Mouse (Mus musculus) left cerebral cortex, adult 11 months (tissue): ENCODE data around the gene Soat2.

Experiments used
- DNase-seq: peaks from one replicate; pipeline ENCODE4 v3.0.0; 2022; ENCODE audit warnings: low spot score

The Soat2 gene

DNA sequence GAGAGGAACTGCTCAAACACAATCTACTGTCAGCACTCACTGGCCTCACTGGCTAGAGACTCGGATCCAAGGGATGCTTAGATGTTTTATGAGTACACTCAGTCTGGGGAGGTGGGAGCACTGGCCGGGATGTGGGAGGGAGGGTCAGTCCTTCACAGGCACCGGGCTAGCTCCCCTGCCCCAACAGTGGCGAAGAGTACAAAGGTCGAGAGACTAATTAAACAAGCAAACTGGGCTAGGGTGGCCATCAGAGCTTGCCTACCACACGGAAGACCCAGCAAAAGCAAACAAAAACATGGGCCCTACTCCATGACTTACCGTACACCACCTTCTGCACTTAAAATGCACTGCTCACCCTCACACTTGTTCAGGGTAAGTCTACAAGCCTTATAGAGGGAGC is 41.4 kb downstream of the Soat2 start:
- DNase-seq: no peak

DNA sequence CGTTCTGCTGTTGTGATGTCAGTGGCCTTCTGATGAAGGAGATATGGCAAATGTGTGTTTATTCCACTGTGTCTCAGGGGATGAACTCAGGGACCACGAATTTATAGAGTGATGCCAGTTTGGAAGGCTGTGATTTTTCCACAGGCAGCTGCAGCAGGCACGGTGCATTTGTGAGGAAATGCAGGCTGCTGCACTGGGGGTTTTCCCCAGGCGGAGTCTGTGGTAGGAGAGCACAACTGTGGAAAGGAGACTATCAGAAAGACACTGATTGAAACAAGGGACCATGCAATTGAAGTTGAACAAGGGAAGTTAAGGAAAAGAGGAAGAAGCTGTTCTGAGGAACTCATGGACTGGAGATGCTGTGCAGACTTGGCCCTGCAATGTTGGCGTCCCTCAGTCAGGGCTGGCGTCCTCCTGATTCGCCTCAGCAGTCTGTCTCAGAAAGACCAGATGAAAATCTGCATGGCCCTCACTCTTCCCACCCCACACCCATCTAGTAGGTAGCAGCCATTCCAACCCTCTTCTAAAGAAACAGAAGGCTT is 42.0 kb downstream of the Soat2 start:
- no peak for DNase-seq

DNA sequence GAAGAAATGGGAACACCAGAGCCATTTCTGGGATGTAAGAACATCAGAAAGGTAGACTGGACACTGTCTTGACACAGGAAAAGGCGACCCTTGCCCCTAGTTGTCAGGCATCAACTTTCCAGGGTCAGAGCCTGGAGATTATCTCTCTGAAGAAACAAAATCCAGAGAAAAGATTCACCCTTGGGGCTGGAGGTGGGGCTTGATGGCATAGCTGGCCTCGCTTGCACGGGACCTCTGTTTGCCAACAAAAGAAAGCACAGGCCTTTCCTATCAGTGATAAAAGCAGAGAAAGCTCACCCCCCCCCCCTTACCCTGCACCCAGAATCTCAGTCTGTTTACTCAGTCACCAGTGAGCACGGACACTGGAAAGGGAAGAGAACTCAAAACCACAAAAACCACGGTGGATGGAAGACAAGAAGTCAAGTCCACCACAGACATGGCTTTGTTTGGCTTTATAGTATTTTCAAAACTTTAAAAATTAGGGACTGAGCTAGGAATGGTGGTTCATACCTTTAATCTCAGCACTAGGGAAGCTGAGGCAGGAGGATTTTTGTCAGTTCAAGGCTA is 42.6 kb downstream of the Soat2 start:
- DNase-seq: no peak

DNA sequence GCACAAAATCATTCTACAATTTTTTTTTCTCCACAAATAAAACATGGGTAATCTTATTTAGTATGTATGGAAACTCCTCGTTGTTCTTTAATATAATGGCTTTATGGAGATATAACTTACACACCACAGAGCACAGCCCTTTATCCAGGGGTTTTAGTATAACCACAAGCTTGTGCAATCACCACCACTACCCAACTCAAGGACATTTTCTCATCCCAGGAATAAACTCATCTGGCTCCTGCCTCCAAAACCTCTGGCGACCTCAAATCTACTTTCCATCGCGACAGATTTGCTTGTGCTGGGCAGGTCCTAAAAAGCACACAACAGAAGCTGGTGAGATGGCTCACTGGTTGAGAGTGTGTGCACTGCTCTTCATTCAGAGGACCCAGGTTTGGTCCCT is 43.3 kb downstream of the Soat2 start:
- DNase-seq: no peak

DNA sequence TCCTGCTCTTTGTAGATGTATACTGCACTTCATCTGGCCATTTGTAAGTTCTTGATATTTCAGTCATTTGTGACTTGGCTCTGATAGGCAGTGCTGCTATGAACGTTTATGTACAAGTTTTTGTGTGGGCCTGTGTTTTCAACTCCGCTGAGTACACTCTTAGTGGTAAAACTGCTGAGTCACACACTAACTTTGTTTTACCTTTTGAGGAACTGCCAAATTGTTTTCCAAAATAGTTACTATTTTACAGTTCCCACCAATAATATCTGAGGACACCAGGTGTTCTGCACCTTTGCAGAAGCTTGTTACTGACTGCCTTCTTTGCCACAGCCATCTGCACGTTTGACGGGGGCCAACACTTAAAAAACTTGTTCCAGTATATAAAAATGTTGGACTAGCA is 44.1 kb downstream of the Soat2 start:
- no peak for DNase-seq

DNA sequence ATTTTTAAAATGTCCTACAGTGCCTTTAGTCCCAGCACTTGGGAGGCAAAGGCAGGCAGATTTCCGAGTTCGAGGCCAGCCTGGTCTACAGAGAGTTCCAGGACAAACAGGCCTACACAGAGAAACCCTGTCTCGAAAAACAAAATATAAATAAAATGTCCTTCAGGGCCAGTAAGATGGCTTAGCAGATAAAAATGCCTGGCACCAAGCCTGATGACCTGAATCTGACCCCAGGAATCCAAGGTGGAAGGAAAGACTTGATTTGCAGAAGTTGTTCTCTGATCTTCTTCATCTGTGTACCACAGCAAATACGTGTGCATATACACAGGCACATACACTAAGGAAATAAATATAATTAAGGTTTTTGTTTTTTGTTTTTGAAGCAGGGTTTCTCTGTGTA is 45.0 kb downstream of the Soat2 start:
- no peak for DNase-seq

DNA sequence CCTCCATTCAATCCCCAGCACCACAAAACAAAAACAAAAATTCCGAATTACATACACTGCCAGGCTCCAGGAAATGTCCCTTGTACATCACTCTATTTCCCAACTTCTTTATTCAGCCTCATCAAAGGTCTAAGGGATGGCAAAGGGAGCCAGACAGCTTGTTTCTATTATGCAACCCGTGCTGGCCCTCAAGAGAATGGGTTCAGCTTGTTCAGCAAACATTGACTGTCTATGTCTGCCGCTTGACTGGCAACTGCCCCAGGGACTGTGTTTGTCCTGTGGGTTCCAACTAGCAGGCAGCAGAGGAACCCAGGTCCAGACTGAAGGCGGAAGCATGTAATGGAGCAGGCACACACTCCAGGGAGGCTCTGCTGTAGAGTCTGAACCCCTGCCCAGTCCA is 48.5 kb downstream of the Soat2 start:
- DNase-seq: no peak

DNA sequence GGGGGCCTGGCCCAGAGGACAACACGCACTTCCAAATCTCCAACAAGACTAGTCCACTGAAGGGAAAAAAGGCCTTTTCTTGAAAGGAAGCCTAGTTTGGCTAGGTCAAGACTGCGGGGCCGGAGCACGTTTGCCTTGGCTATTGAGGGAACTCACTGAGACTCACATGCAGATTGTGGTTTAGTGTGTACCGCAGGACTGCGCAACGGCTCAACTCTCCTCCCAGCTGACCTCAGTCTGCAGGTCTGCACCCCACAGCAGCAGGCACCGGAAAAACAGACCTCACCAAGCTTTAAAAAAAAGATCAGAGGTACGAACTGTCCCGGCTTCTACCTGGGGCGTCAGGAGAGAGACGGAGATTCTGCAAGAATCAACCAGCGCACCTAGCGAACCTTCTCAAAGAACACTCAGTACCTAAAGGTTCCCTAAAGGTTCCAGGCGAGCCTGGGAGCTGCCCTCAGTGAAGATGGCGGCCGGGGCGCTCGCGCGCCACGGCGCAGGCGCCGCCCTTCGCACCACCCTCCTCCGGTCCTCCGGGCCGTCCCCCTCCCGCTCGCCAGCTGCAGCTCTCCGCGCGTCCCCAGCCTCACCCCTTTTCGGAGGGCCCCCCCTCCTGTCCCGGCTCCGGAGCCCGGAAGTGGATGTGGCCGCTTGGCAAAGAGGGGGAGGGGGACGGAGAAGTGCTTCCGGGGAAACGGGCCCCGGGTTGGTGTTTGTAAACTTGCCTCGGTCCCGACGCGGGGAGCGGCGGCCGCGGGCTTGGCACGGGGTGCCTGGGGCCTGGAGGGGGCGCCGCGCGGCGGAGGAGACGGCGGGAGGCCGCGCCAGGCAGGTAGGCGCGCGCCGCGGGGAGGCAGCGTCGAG is 52.9 kb downstream of the Soat2 start, which contains the start of gene Zfp740:
Zfp740 (plus strand) TSS at position 279 of the 864 bp plus-strand sequence.
- DNase-seq: peak; percentile 94

DNA sequence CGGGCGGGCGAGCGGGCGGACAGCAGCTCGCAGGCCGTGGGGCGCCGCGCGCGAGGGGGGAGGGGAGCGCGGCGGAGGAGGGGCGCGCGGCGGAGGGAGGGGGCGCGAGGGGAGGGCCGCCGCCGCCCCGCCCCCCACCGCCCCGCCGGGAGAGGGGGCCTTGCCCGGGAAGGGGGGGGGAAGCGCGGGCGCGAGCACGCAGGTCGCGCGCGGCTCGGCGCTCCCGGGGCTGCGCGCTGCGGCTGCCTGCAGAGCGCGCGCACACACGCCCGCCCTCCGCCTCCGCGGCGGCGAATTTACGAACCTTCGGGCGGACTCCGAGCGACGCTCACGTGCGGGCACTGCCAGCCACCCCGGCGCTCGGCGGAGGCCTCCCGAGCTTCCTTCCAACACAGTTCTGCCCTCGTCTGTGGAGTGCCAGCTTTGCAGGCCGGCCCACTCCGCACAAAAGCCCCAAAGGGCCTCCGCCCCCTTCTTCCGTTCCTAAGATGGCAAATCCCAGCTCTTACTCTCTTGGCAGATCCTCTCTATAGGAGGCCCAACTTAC is 53.6 kb downstream of the Soat2 start:
- DNase-seq: peak; percentile 39

DNA sequence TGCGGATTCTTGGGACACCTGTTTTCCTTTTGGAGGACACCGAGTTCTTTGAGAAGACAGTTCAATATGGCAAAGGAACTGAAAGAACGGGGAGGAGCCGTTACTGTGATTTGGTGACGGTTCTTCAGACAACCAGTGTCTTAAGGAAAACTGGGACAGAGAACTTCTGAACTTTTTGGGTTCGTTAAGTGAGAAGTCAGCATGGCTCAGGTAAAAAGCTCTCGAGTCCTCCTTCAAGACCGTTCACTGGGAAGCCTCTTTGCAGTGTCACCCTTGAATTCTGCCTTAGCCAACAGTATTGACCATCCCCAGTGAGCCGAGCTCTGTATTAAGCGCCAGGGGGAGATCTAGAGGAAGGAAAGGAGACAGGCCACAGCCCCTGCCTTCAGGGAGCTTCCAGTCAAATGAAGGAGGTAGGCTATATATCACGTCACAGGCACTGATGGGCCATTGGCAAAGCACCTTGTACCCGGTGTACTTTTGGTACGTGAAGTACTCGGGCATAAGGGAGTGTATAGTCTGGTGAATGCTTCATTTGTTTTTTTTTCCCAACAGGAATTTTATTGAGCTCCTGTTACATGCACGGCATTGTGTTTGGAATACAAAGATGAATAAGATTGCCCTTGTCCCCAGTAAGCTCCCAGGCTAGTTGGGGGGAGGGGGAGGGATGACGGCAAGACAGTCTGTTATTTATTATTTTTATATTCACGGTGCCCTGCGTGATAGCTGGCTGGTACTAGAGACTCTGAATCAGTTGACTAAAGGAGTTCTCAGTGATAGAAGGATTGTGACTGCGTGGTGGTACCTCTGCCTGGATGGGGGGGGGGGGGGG is 54.6 kb downstream of the Soat2 start, which contains the start of gene Csad:
Csad (minus strand) TSS at position 51 of the 832 bp plus-strand sequence.
- no peak for DNase-seq

DNA sequence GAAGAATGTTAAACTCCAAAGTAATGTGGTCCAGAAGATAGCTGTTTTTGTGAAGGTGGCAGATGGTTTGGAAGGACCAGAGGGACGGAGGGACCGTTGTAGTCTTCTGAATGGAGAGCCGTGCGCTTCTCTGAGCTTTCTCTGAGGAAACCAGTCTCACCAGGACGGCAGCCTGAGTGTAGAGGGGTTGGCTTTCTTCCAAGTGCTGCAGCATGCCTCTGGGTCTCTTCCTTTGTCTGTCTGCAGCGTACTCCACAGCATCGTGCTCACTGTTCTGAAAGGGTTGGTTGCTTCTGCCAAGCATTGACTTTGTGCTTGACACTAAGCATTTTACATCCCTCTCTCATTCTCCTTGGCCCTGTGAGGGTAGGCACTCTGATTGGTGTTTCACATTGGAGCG is 55.5 kb downstream of the Soat2 start:
- DNase-seq: peak; percentile 39

DNA sequence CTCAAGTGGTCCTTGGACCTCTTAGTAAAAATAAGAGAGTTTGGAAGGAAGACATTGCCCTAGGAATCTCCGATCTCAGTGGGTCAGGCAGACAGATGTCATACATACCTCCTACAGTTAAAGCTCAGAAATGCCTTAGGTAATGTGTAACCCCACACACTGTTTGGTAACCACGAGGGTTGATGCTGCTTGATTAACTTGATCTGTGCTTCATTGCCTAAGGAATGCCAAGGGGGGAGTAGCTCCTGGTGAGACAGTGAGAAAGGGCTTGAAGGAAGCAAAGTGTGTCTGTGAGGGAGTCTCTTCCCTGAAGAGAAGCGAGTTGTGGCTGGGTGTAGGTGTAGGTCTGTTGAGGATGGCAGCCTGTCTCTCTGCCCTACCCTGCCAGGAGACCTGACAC is 57.0 kb downstream of the Soat2 start:
- DNase-seq: no peak

DNA sequence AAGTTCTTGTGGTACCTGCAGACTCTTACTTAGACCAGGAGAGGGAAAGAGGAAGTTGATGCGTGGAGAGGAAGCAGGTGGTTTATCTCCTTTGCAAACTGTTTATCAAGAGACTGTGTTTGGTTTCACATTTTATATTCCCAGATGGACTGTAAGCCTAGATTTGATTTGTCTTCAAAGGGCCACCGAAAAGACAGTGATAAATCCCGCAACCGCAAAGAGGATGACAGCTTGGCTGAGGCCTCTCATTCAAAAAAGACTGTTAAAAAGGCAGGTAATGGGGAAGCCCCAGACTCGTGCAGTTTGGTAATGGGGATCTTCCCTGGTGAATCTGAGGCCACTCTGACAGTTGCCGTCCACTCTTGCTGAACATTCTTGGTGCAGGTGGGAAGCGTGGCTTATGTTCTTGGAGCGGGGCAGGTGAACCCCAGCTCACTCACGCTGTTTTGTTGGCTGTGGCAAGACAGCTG is 57.8 kb downstream of the Soat2 start:
- no peak for DNase-seq

DNA sequence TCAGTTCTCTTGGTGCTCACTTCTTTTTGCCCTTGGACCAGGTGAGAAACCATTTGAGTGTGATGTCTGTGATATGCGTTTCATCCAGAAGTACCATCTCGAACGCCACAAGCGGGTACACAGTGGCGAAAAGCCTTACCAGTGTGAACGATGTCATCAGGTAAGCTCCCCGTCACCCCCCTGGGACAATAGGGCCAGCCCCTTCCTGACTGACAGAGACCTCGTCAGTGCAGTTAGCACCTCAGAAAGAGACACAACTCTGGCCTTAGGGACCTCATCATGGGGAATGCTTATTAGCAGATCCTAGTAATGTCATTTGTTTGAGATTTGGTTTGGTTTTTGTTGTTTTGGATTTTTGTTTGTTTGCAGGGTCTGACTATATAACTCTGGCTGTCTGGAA is 58.8 kb downstream of the Soat2 start:
- no peak for DNase-seq

DNA sequence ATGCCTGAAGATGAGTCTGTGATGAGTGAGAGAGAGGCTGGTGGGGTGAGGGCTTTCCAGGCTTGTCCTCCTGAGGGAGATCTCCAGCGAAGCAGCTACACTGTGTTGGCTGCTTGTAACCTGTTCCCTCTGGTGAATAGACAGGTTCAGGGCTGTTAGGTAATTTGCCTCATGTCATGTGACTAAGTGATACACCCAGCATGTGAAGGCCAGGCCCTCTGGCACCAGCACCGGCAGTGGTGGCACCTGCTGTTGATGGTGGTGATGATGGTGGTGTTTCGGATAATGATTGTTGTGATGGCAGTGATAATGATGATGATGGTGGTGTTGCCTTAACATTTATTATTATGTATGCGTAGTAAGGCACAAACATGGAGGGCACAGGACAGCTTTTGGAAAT is 60.5 kb downstream of the Soat2 start:
- no peak for DNase-seq

DNA sequence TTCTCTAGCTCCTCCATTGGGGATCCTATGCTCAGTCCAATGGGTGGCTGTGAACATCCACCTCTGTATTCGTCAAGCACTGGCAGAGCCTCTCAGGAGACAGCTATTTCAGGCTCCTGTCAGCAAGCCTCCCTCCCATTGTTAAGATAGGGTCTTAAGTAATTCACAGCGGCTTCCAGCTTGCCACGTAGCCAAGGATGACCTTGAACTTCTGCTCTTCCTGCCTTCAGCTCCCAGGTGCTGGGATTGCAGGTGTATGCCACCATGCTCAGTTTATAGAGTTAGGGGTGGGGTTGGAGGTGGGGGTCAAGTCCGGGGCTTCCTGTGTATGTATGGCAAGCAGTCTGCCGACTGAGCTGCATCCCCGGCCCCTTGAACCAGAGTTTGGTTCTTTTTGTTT is 61.6 kb downstream of the Soat2 start:
- DNase-seq: no peak
